Mouse (Mus musculus) urinary bladder, postnatal 10 days (tissue): ENCODE results near the gene Faah.

Experiments
- DNase-seq: peaks from one replicate; pipeline ENCODE4 v3.0.0; 2022; ENCODE audit warnings: low spot score

The Faah gene

GRCm38 (mm10) chr4:116000671-116001070 is 17.1 kb downstream of the Faah start:
- DNase-seq, result no peak

- no peak for DNase-seq
These were observed 21.0 kb downstream of the Faah start for GRCm38 (mm10) chr4:115996729-115997128.

GRCm38 (mm10) chr4:115995376-115995730 is 22.4 kb downstream of the Faah start:
- no peak for DNase-seq

GRCm38 (mm10) chr4:115994662-115995375 is 22.9 kb downstream of the Faah start:
- no peak for DNase-seq

- DNase-seq, result no peak
These were observed 28.3 kb downstream of the Faah start for GRCm38 (mm10) chr4:115989382-115989781.

GRCm38 (mm10) chr4:115987858-115988530 is 29.7 kb downstream of the Faah start:
- no peak for DNase-seq

- DNase-seq, result no peak
These were observed 30.3 kb downstream of the Faah start for GRCm38 (mm10) chr4:115987436-115987835.

GRCm38 (mm10) chr4:115984967-115985366 is 32.8 kb downstream of the Faah start:
- no peak for DNase-seq

GRCm38 (mm10) chr4:115984111-115984510 is 33.6 kb downstream of the Faah start:
- peak; percentile 47 for DNase-seq

GRCm38 (mm10) chr4:115980676-115981075 is 37.0 kb downstream of the Faah start:
- no peak for DNase-seq

GRCm38 (mm10) chr4:115979437-115979836 is 38.3 kb downstream of the Faah start:
- no peak for DNase-seq

- DNase-seq, result no peak
These were observed 38.8 kb downstream of the Faah start for GRCm38 (mm10) chr4:115978911-115979310.

GRCm38 (mm10) chr4:115972543-115972942 is 45.2 kb downstream of the Faah start:
- DNase-seq, result no peak

- DNase-seq, result no peak
These were observed 53.3 kb downstream of the Faah start for GRCm38 (mm10) chr4:115964446-115964845.

- DNase-seq, result no peak
These were observed 54.0 kb downstream of the Faah start for GRCm38 (mm10) chr4:115963751-115964150.

- no peak for DNase-seq
These were observed 54.9 kb downstream of the Faah start for GRCm38 (mm10) chr4:115962671-115963412.

GRCm38 (mm10) chr4:115961991-115962390 is 55.7 kb downstream of the Faah start:
- DNase-seq, result no peak

- DNase-seq, result no peak
These were observed 58.2 kb downstream of the Faah start for GRCm38 (mm10) chr4:115959546-115959945.

- DNase-seq, result no peak
These were observed 62.3 kb downstream of the Faah start for GRCm38 (mm10) chr4:115955494-115955775.

- no peak for DNase-seq
These were observed 62.9 kb downstream of the Faah start for GRCm38 (mm10) chr4:115954656-115955493.

GRCm38 (mm10) chr4:115953559-115953958 is 64.2 kb downstream of the Faah start:
- DNase-seq, result no peak

- no peak for DNase-seq
These were observed 65.0 kb downstream of the Faah start for GRCm38 (mm10) chr4:115952758-115953157.
